Mouse (Mus musculus) heart, postnatal 0 days (tissue): ENCODE data around the gene Birc7. TPM values are rescaled to one million over a fixed set of nuclear protein-coding genes. Genes with fewer than 3 reads are reported as not detected.

Experiments
- ATAC-seq: fragments of 200-750 bp; cut with Nextera tagmentation; 2 replicates; pipeline ENCODE4 v1.8.0; 2017; ENCODE audit warnings: low read depth, moderate number of reproducible peaks, moderate library complexity; ENCODE audit not compliant: insufficient read depth
- DNase-seq: peaks from one replicate; pipeline ENCODE4 v3.0.0-alpha.2; 2016; ENCODE audit warnings: low spot score
- H3K27ac ChIP-seq: fragments of 300-500 bp; sonication (generic); 2 replicates; pipeline ENCODE4 v1.5.1; 2014; ENCODE audit warnings: low read depth, mild to moderate bottlenecking
- H3K27me3 ChIP-seq: fragments of 300-500 bp; sonication (generic); 2 replicates; pipeline ENCODE4 v1.6.1; 2014; ENCODE audit warnings: low read length, mixed read lengths; ENCODE audit not compliant: control insufficient read depth, insufficient read depth
- H3K36me3 ChIP-seq: fragments of 300-500 bp; sonication (generic); replicated peaks from 2 replicates; pipeline ENCODE4 v1.6.1; 2014; ENCODE audit warnings: low read length, mixed read lengths; ENCODE audit not compliant: control insufficient read depth, insufficient read depth
- H3K4me1 ChIP-seq: fragments of 300-500 bp; sonication (generic); 2 replicates; pipeline ENCODE4 v1.6.1; 2014; ENCODE audit warnings: antibody characterized with exemption; ENCODE audit not compliant: control insufficient read depth, insufficient read depth
- H3K4me2 ChIP-seq: fragments of 300-500 bp; sonication (generic); 2 replicates; pipeline ENCODE4 v1.6.1; 2014; ENCODE audit warnings: low read depth, mild to moderate bottlenecking, low read length, moderate library complexity
- H3K4me3 ChIP-seq: fragments of 300-500 bp; sonication (generic); 2 replicates; pipeline ENCODE4 v1.5.1; 2014; ENCODE audit warnings: low read depth, low read length
- H3K9ac ChIP-seq: fragments of 300-500 bp; sonication (generic); replicated peaks from 2 replicates; pipeline ENCODE4 v1.6.1; 2014; ENCODE audit warnings: low read depth, low read length, mixed read lengths
- H3K9me3 ChIP-seq: fragments of 300-500 bp; sonication (generic); replicated peaks from 2 replicates; pipeline ENCODE4 v1.6.1; 2016; ENCODE audit warnings: low read length; ENCODE audit not compliant: control insufficient read depth
- CTCF ChIP-seq: IDR thresholded peaks from 2 replicates; pipeline ENCODE4 v1.5.1; 2016; ENCODE audit warnings: antibody characterized with exemption, control low read depth, low read depth
- EP300 ChIP-seq: IDR thresholded peaks from 2 replicates; pipeline ENCODE4 v1.6.1; 2016; ENCODE audit warnings: antibody characterized with exemption, low read depth
- WGBS: fragments of 180-500 bp; shearing (Covaris S2); extraction: QIAGEN DNeasy Blood & Tissue Kit; methylation state at CpG from one replicate; pipeline ENCODE4 v1.1.7; 2014; 5-methylcytosine and 5-hydroxymethylcytosine counted together
- polyA plus RNA-seq: library from polyadenylated mRNA; unstranded; fragments of >200 nt; fragmentation: Nextera tagmentation; extraction: Ambion mirVana; gene quantifications from 2 replicates; pipeline ENCODE4 v1.2.1, GENCODE M21; 2015
- total RNA-seq: library from RNA; depleted of rRNA; stranded (reverse); fragments of >200 nt; gene quantifications from 2 replicates; pipeline ENCODE4 v1.2.3, GENCODE M21; 2014; ENCODE audit warnings: low replicate concordance

The Birc7 gene
- total and polyA plus RNA-seq, 2 experiments from 2014 or later: 0.10 to 0.84 TPM

GRCm38 (mm10) chr2:180896819-180897625 is 31.8 kb upstream of the Birc7 start:
- Histone ChIP-seq H3K4me3 (no peak overlapping the region), H3K4me2 (no peak overlapping the region), H3K27ac (no peak overlapping the region), H3K36me3 (no peaks in the 10 kb centered on the region), H3K4me1 (no peaks in the 10 kb centered on the region), H3K9ac (no peak overlapping the region), H3K9me3 (no peaks in the 10 kb centered on the region), H3K27me3 (peaks cover 56% of the 10 kb centered on the region)
- ATAC-seq (no peak), DNase-seq (no peak)
- TF ChIP-seq EP300 (no peak), CTCF (no peak)
- 66% methylated on average over 15 of the region's 15 CpGs for WGBS

GRCm38 (mm10) chr2:180897857-180898256 is 31.0 kb upstream of the Birc7 start:
- H3K4me3 ChIP-seq: no peak overlapping the region
- H3K4me2 ChIP-seq: no peak overlapping the region
- no peaks in the 10 kb centered on the region for H3K9me3 ChIP-seq
- 60% methylated on average over 6 of the region's 6 CpGs for WGBS
- TF ChIP-seq EP300: no peak
- TF ChIP-seq CTCF: no peak
- H3K36me3 ChIP-seq: no peaks in the 10 kb centered on the region
- ATAC-seq (no peak), DNase-seq (no peak)
- H3K4me1 ChIP-seq: no peaks in the 10 kb centered on the region
- no peak overlapping the region for H3K27ac ChIP-seq
- no peak overlapping the region for H3K9ac ChIP-seq
- peaks cover 48% of the 10 kb centered on the region for H3K27me3 ChIP-seq

DNA sequence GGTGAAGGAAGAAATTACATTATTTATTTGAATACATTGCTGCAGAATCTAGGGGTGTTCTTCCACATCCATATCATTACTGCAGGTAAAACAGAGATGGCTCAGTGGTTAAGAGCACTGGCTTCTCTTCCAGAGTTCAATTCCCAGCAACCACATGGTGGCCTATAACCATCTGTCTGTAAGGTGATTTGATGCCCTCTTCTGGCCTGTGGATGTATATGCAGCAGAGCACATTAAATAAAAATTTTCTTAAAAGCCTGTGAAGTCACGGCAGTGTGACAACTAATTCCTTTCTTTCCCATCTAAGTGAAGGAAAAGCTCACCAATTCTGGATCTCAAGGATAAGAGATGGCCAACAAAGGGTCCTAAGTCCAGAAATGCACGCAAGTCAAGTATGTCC is 26.7 kb upstream of the Birc7 start:
- no peaks in the 10 kb centered on the region for H3K4me1 ChIP-seq
- H3K4me3 ChIP-seq: no peak overlapping the region
- peak; percentile 51 for TF ChIP-seq CTCF
- no peak for TF ChIP-seq EP300
- H3K36me3 ChIP-seq: peaks cover 30% of the 10 kb centered on the region
- 38% methylated on average over 2 of the region's 2 CpGs for WGBS
- no peaks in the 10 kb centered on the region for H3K9me3 ChIP-seq
- no peak overlapping the region for H3K9ac ChIP-seq
- DNase-seq: no peak
- 0 out of 2 replicates have a peak, but pooled peaks cover 7% of the 10 kb centered on the region for H3K27me3 ChIP-seq
- H3K27ac ChIP-seq: no peak overlapping the region
- no peak for ATAC-seq
- no peak overlapping the region for H3K4me2 ChIP-seq

DNA sequence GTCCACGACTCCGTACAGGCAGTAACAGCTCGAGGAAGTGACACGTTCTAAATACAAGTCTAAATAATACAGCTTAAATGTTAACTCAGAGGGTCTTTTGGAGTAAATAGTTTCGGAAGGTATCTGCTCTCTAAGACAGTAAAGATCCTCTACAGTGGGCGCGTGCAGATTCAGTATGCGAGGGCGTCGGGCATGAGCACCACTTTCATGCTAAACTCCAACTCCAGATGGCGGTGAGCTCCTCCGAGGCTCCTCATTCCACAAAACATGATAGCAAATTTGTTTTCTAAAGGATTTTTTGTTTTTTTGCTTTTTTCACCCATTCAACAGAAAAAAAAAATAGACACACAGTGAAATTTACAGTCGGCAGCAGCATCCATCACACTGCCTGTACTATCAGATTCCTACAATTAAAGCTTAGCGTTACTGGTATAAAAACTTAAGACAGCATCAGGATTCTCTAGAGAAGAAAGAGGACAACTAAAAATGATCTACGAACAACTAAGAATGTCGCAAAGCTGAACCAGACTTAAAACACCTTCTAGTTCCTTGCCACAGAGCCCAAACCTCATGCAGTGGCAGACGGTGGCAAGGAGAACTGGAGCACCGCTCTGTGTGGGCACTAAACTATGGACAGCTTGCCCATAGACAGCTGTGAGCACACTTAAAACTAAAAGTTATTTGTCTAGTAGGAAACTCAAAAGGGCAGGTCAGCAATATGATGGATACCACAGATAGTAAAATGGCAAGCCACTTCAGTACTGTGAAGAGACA is 24.2 kb upstream of the Birc7 start:
- DNase-seq (no peak), ATAC-seq (no peak)
- H3K4me2 ChIP-seq: no peak overlapping the region
- H3K4me1 ChIP-seq: no peaks in the 10 kb centered on the region
- no peak overlapping the region for H3K4me3 ChIP-seq
- no peak overlapping the region for H3K27ac ChIP-seq
- 90% methylated on average over 18 of the region's 18 CpGs for WGBS
- no peaks in the 10 kb centered on the region for H3K27me3 ChIP-seq
- H3K9ac ChIP-seq: no peak overlapping the region
- TF ChIP-seq EP300: no peak
- TF ChIP-seq CTCF: no peak
- H3K9me3 ChIP-seq: no peaks in the 10 kb centered on the region
- peaks cover 39% of the 10 kb centered on the region for H3K36me3 ChIP-seq

- Histone ChIP-seq H3K36me3 (peaks cover 49% of the 10 kb centered on the region), H3K4me3 (no peak overlapping the region), H3K27me3 (no peaks in the 10 kb centered on the region), H3K9me3 (no peaks in the 10 kb centered on the region), H3K27ac (no peak overlapping the region), H3K4me2 (no peak overlapping the region), H3K9ac (no peak overlapping the region), H3K4me1 (no peaks in the 10 kb centered on the region)
- DNase-seq: no peak
- TF ChIP-seq CTCF: no peak
- no peak for TF ChIP-seq EP300
- WGBS: 71% methylated on average over 5 of the region's 5 CpGs
- no peak for ATAC-seq
Measured at GRCm38 (mm10) chr2:180905556-180906221, 23.1 kb upstream of the Birc7 start.
